In the genomic region with DNA sequence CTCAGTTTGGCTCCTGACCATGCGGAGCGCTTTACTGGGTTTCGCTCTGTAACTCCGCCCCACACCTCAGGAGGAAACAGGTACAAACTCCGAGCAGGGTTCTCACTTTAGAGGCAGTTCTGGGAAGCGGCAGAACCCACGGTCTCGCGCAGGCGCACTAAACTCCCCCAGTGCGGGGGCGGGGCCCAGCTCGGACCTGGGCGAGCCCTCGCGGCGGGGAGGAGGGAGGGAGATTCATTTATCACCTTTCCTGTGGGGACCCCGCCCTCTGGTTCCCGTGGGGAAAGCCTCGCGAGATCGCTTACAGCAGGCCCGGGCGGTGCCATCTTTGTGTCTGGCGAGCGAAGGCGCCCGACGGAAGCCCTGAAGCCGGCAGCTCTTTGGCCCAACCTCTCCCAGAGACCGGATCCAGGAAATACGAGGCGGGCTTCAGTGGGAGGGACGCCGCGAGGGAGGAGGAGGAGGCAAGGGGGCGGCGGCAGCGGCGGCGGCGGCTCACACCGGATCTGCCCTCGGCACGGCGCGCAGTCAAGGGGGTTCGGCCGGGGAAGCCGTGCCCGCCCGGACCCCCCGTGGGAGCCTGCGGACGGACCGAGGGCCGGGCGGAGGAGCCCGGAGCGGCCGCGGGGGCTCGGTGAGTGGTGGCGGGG, we compare ENCODE assay signal across 8 mouse cellular contexts. TPM values are rescaled to one million over a fixed set of nuclear protein-coding genes. Genes with fewer than 3 reads are reported as not detected.
A peak's percentile ranks its signal among the peaks of the same experiment; 100 is the strongest.
DNase-seq lines count a peak whose midpoint lies in the region; ATAC-seq and TF ChIP-seq lines count a peak whose summit lies in the region.

Gene Tab3 (plus strand): TSS at position 491 of the 650 bp plus-strand sequence.

- H3K27ac ChIP-seq in hindbrain, embryonic 13.5 days = peak within 1 kb of the TSS; percentile 77

- no peak for TF ChIP-seq CTCF in Patski (IDR thresholded peaks at IDR 0.05)

- no peaks in the 10 kb centered on the region for H3K36me3 ChIP-seq in hindbrain, embryonic 13.5 days

- H3K9me3 ChIP-seq in hindbrain, embryonic 13.5 days = no peaks in the 10 kb centered on the region

- ATAC-seq in Patski = peak; percentile 97
- ATAC-seq in hindbrain, embryonic 13.5 days (ENCODE audit: low FRiP score) = peak; percentile 99

- H3K4me1 ChIP-seq in hindbrain, embryonic 13.5 days (replicated peaks) = peaks cover 13% of the 10 kb centered on the region

- in situ Hi-C loops in Patski (cut with MboI; ENCODE audit: low pct_unique_long_range_greater_than_20kb) = no loop called here

- H3K4me3 ChIP-seq in hindbrain, embryonic 13.5 days = peak within 1 kb of the TSS; percentile 65

- peak within 1 kb of the TSS; percentile 57 for H3K4me2 ChIP-seq in hindbrain, embryonic 13.5 days

- CTCF ChIA-PET in Patski (lab: Charles Lee) = no interaction called here

- peaks cover 38% of the 10 kb centered on the region for H3K27me3 ChIP-seq in Patski
- H3K27me3 ChIP-seq in hindbrain, embryonic 13.5 days = no peaks in the 10 kb centered on the region

- POLR2A ChIA-PET in Patski (lab: Charles Lee) = no interaction called here

- H3K9ac ChIP-seq in hindbrain, embryonic 13.5 days = peak within 1 kb of the TSS; percentile 86

- WGBS in hindbrain, embryonic 13.5 days = 21% methylated on average over 63 of the region's 64 CpGs

- peak; percentile 58 for DNase-seq in Patski (ENCODE audit: low read depth, low spot score)
- DNase-seq in cerebellum, postnatal 14 days = peak; percentile 96
- DNase-seq in frontal cortex, postnatal 14 days (ENCODE audit: low spot score in 2 of 2) = peak; percentile 83 to 88
- peak; percentile 75 to 77 for DNase-seq in layer of hippocampus, postnatal 25 days (ENCODE audit: extremely low spot score in 1 of 2, low spot score in 1 of 2)
- DNase-seq in lung, postnatal 25 days (ENCODE audit: low spot score) = peak; percentile 97
- peak; percentile 92 for DNase-seq in retina, embryonic 14.5 days (ENCODE audit: low spot score)
- DNase-seq in thymus, postnatal 4 days = peak; percentile 94

RNA-seq across cellular contexts. Expression of gene Tab3, which starts in this region (rescaled TPM):
- 11.0 TPM for polyA plus RNA-seq in Patski (2021)
- polyA plus RNA-seq in hindbrain, embryonic 13.5 days (2015; fragmentation: Nextera tagmentation; extraction: Ambion mirVana) = 7.7 and 8.0 TPM in 2 replicates
- 10 to 100 TPM; 17.1 to 22.1 TPM for total RNA-seq in layer of hippocampus, postnatal 25 days (2021)

Comparison
In these comparisons a context has a peak if more than half of its experiments do, and no peak if none do; other contexts are left out.
1. Peak in every context shown above with its lines: DNase-seq, ATAC-seq, H3K4me3 ChIP-seq and H3K27ac ChIP-seq.